Mouse (Mus musculus) ES-E14 (cell line): ENCODE results near the gene Prickle4. TPM values are rescaled to one million over a fixed set of nuclear protein-coding genes. Genes with fewer than 3 reads are reported as not detected.
"Not testable (repeated sequence)": the region's sequence is repeated elsewhere in the genome, so short reads cannot be mapped to it uniquely, and the experiment has no call there.

Experiments
- DNase-seq: peaks from one replicate; pipeline ENCODE4 v3.0.0-alpha.2; 2013; ENCODE audit warnings: low read depth, low spot score
- H3K27ac ChIP-seq: 2 replicates; pipeline ENCODE4 v1.5.1; 2012; ENCODE audit warnings: low read depth, mild to moderate bottlenecking, low read length, moderate library complexity, mixed read lengths; ENCODE audit not compliant: poor library complexity, insufficient read depth, severe bottlenecking
- H3K36me3 ChIP-seq: 2 replicates; pipeline ENCODE4 v1.6.1; 2012; ENCODE audit warnings: mild to moderate bottlenecking, low read length, moderate library complexity, mixed read lengths; ENCODE audit not compliant: control insufficient read depth, poor library complexity, insufficient read depth, severe bottlenecking
- H3K4me1 ChIP-seq, 2 experiments: fragments of 150-350 bp in 1 of 2; sonication (generic) in 1 of 2; 2 replicates each; pipeline ENCODE4 v1.6.1; 2012; ENCODE audit warnings: low read length in 2 of 2, mild to moderate bottlenecking in 1 of 2, mixed read lengths in 1 of 2; ENCODE audit not compliant: control insufficient read depth in 2 of 2, insufficient read depth in 2 of 2, poor library complexity in 1 of 2
- H3K4me3 ChIP-seq, 2 experiments: fragments of 150-350 bp in 1 of 2; sonication (generic) in 1 of 2; 2 replicates each; pipeline ENCODE4 v1.5.1; 2012; ENCODE audit warnings: low read length in 2 of 2, low read depth in 1 of 2, mild to moderate bottlenecking in 1 of 2, mixed read lengths in 1 of 2; ENCODE audit not compliant: insufficient read depth in 1 of 2, poor library complexity in 1 of 2, severe bottlenecking in 1 of 2
- H3K9ac ChIP-seq: 2 replicates; pipeline ENCODE4 v1.6.1; 2012; ENCODE audit warnings: low read depth, mild to moderate bottlenecking, low read length, mixed read lengths; ENCODE audit not compliant: poor library complexity, insufficient read depth, severe bottlenecking
- H3K9me3 ChIP-seq: fragments of 150-350 bp; sonication (generic); 2 replicates; pipeline ENCODE4 v1.6.1; 2012; ENCODE audit warnings: low read depth, mild to moderate bottlenecking, low read length; ENCODE audit not compliant: control insufficient read depth, insufficient read depth
- CHD2 ChIP-seq: IDR thresholded peaks from 2 replicates; pipeline ENCODE4 v1.6.1; 2014; ENCODE audit warnings: mild to moderate bottlenecking, low read depth, low read length, inconsistent platforms
- HCFC1 ChIP-seq: IDR thresholded peaks from 2 replicates; pipeline ENCODE4 v1.6.1; 2012; ENCODE audit warnings: low read length, inconsistent platforms, borderline replicate concordance; ENCODE audit not compliant: insufficient read depth
- MAFK ChIP-seq: IDR thresholded peaks from 2 replicates; pipeline ENCODE4 v1.6.1; 2014; ENCODE audit warnings: mild to moderate bottlenecking, low read depth, low read length, inconsistent platforms; ENCODE audit not compliant: insufficient read depth
- ZC3H11A ChIP-seq: IDR thresholded peaks from 2 replicates; pipeline ENCODE4 v1.6.1; 2012; ENCODE audit warnings: low read depth, mild to moderate bottlenecking, inconsistent platforms, low read length, borderline replicate concordance
- ZNF384 ChIP-seq: IDR thresholded peaks from 2 replicates; pipeline ENCODE4 v1.6.1; 2012; ENCODE audit warnings: low read depth, low read length, inconsistent platforms
- in situ Hi-C, 2 experiments: fragments of 600-800 bp; cut with MboI; formaldehyde crosslinking; loops; one replicate each; pipeline ENCODE4 v1.15.1; 2025; ENCODE audit warnings: low sequenced_read_pairs in 2 of 2, inconsistent platforms in 1 of 2; ENCODE audit not compliant: unreplicated experiment in 2 of 2
- total RNA-seq: library from RNA; depleted of rRNA; stranded (reverse); fragments of 300-350 nt; gene quantifications from 2 replicates; pipeline ENCODE4 v1.2.3, GENCODE M21; 2012

Gene Prickle4
- total RNA-seq, 1 experiment: 0.71 TPM

DNA sequence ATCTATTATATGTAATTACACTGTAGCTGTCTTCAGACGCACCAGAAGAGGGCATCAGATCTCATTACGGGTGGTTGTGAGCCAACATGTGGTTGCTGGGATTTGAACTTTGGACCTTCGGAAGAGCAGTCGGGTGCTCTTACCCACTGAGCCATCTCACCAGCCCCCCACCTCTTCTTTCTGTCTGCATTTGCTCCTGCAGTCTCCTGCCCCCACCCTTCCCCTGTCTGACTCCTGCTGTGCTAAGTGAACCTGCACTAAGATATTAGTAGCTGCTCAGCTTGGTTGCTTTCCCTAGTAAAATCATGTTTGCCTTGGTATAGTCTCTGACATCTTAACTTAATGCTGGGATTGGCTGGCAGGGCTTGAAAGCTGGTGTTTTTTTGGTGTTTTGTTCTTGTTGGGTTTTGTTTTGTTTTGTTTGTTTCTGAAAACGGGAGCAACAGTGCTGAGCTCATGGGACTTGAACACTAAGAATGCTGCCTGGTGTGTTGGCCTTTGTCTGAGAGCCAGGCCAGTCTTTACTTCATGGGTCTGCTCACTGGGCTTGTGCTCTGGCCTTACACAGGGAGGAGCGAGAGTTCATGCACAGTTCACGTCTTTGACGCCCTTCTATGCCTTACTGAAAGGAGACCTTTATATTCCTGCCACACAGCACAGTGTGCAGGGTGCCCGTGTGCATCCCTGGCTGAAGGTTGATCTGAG, 31.4 kb downstream of the Prickle4 start:
- H3K4me1 ChIP-seq: peaks cover 2 to 3% of the 10 kb centered on the region in 2 experiments; a peak in 2 of 4 replicates
- H3K4me3 ChIP-seq: no peak overlapping the region
- TF ChIP-seq ZC3H11A (no peak), HCFC1 (no peak), ZNF384 (peak; percentile 1; the same call in 1 of the 2 replicates), MAFK (no peak), CHD2 (no peak)
- no peak overlapping the region for H3K27ac ChIP-seq
- H3K9me3 ChIP-seq: no peaks in the 10 kb centered on the region
- no peak overlapping the region for H3K9ac ChIP-seq
- DNase-seq: no peak
- in situ Hi-C loops: no loop called here
- no peaks in the 10 kb centered on the region for H3K36me3 ChIP-seq

DNA sequence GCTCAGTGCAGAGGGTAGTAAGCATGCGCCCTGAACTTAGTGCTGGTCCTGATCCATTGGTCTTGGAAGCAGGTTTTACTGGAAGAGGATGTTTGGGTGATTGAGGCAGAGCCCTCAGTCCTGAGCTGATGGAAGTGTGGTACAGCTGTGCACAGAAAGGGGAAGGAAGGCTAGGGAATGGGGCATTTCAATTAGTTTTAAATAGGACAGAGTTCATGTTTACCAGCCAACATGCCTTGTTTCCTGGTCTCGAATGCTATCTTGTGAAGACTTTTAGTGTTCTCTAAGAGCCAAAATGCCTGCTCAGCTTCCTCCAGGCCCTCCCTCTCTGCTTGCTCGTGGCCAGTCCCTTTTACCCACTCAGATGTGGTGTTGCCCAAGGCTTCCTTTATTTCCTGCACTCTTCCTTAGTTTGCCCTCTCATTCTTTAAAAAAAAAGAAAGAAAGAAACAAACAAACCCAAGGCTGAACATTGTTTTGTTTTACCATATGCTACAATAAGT, 35.7 kb downstream of the Prickle4 start:
- no peak for DNase-seq
- no peak overlapping the region for H3K4me3 ChIP-seq
- H3K9me3 ChIP-seq: no peaks in the 10 kb centered on the region
- in situ Hi-C loops: no loop called here
- no peak for TF ChIP-seq MAFK
- TF ChIP-seq CHD2: no peak
- no peak for TF ChIP-seq ZNF384
- TF ChIP-seq HCFC1: no peak
- no peak for TF ChIP-seq ZC3H11A
- no peaks in the 10 kb centered on the region for H3K36me3 ChIP-seq
- no peak overlapping the region for H3K9ac ChIP-seq
- no peak overlapping the region for H3K27ac ChIP-seq
- H3K4me1 ChIP-seq: peaks cover 3 to 6% of the 10 kb centered on the region in 2 experiments; a peak in 2 of 4 replicates

- in situ Hi-C loops: no loop called here
- Histone ChIP-seq H3K9me3 (no peaks in the 10 kb centered on the region), H3K36me3 (no peaks in the 10 kb centered on the region), H3K9ac (no peak overlapping the region), H3K4me1 (peaks cover 3 to 4% of the 10 kb centered on the region in 2 experiments; a peak in 2 of 4 replicates), H3K4me3 (no peak overlapping the region), H3K27ac (no peak overlapping the region)
- TF ChIP-seq CHD2 (no peak), ZNF384 (0 out of 2 replicates have a peak, but pooled peaks have one; percentile 52)
- no peak for DNase-seq
Measured at GRCm38 (mm10) chr17:47657901-47658300, 36.6 kb downstream of the Prickle4 start.

GRCm38 (mm10) chr17:47655697-47656096, 38.8 kb downstream of the Prickle4 start:
- Histone ChIP-seq H3K36me3 (no peaks in the 10 kb centered on the region), H3K4me3 (no peak overlapping the region), H3K9ac (no peak overlapping the region), H3K4me1 (peaks cover 2 to 4% of the 10 kb centered on the region in 2 experiments; a peak in 3 of 4 replicates), H3K27ac (no peak overlapping the region), H3K9me3 (no peaks in the 10 kb centered on the region)
- in situ Hi-C loops: no loop called here
- DNase-seq: no peak
- no peak for TF ChIP-seq CHD2
- TF ChIP-seq ZC3H11A: no peak
- TF ChIP-seq MAFK: no peak
- TF ChIP-seq ZNF384: 0 out of 2 replicates have a peak, but pooled peaks have one; percentile 6
- TF ChIP-seq HCFC1: no peak

DNA sequence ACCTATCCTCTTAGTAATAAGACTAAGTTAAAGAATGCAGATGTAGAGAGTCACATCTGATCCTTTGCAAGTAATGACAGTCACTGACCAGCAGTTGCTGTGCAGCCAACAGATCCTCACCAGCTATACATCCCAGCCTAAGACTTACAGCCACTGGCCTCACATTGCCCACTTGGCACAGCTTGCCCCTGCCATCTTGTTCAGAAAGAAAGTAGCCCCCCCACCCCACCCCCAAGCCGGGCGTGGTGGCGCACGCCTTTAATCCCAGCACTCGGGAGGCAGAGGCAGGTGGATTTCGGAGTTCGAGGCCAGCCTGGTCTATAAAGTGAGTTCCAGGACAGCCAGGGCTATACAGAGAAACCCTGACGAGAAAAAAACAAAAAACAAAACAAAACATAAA, 40.2 kb downstream of the Prickle4 start:
- H3K36me3 ChIP-seq, H3K4me1 ChIP-seq, H3K4me3 ChIP-seq, DNase-seq, H3K9me3 ChIP-seq, in situ Hi-C loops, H3K27ac ChIP-seq, H3K9ac ChIP-seq: not testable (repeated sequence)
